Mouse (Mus musculus) limb, embryonic 11.5 days (tissue): ENCODE measurements around the gene Tob1. TPM values are rescaled to one million over a fixed set of nuclear protein-coding genes. Genes with fewer than 3 reads are reported as not detected.

ENCODE experiments used
- ATAC-seq: fragments of 200-750 bp; cut with Nextera tagmentation; 2 replicates; pipeline ENCODE4 v1.8.0; 2017; ENCODE audit warnings: low read depth; ENCODE audit not compliant: insufficient number of reproducible peaks, low FRiP score, low TSS enrichment
- DNase-seq: peaks from one replicate; pipeline ENCODE4 v3.0.0-alpha.2; 2015; ENCODE audit warnings: low spot score
- H3K27ac ChIP-seq: fragments of 300-500 bp; sonication (generic); replicated peaks from 2 replicates; pipeline ENCODE4 v1.5.1; 2014; ENCODE audit warnings: low read depth, mild to moderate bottlenecking, low read length
- H3K27me3 ChIP-seq: fragments of 300-500 bp; sonication (generic); 2 replicates; pipeline ENCODE4 v1.6.1; 2014; ENCODE audit warnings: mild to moderate bottlenecking, low read length, mixed read lengths; ENCODE audit not compliant: control insufficient read depth, insufficient read depth
- H3K36me3 ChIP-seq: fragments of 300-500 bp; sonication (generic); 2 replicates; pipeline ENCODE4 v1.6.1; 2014; ENCODE audit warnings: mild to moderate bottlenecking, low read length, moderate library complexity, mixed read lengths; ENCODE audit not compliant: control insufficient read depth, insufficient read depth
- H3K4me1 ChIP-seq: fragments of 300-500 bp; sonication (generic); 2 replicates; pipeline ENCODE4 v1.6.1; 2014; ENCODE audit warnings: low read length, mixed read lengths; ENCODE audit not compliant: control insufficient read depth, insufficient read depth
- H3K4me2 ChIP-seq: fragments of 300-500 bp; sonication (generic); 2 replicates; pipeline ENCODE4 v1.6.1; 2014; ENCODE audit warnings: low read depth, mild to moderate bottlenecking, moderate library complexity; ENCODE audit not compliant: severe bottlenecking
- H3K4me3 ChIP-seq: fragments of 300-500 bp; sonication (generic); 2 replicates; pipeline ENCODE4 v1.5.1; 2014; ENCODE audit warnings: low read depth, low read length
- H3K9ac ChIP-seq: fragments of 300-500 bp; sonication (generic); 2 replicates; pipeline ENCODE4 v1.6.1; 2014; ENCODE audit warnings: mild to moderate bottlenecking, low read length
- H3K9me3 ChIP-seq: fragments of 300-500 bp; sonication (generic); 2 replicates; pipeline ENCODE4 v1.6.1; 2016; ENCODE audit warnings: low read length; ENCODE audit not compliant: control insufficient read depth
- WGBS: fragments of 180-500 bp; shearing (Covaris S2); extraction: QIAGEN DNeasy Blood & Tissue Kit; methylation state at CpG from one replicate; pipeline ENCODE4 v1.1.7; 2014; 5-methylcytosine and 5-hydroxymethylcytosine counted together
- polyA plus RNA-seq: library from polyadenylated mRNA; unstranded; fragments of >200 nt; fragmentation: Nextera tagmentation; extraction: Ambion mirVana; gene quantifications from 2 replicates; pipeline ENCODE4 v1.2.1, GENCODE M21; 2014

Gene Tob1
- polyA plus RNA-seq, 1 experiment from 2014 or later, result 31.8 TPM

GRCm38 (mm10) chr11:94255733-94256132 lies 44.5 kb downstream of the Tob1 start:
- H3K9ac ChIP-seq, result no peak overlapping the region
- H3K27me3 ChIP-seq, result no peaks in the 10 kb centered on the region
- H3K4me3 ChIP-seq, result no peak overlapping the region
- H3K4me1 ChIP-seq, result no peaks in the 10 kb centered on the region
- H3K4me2 ChIP-seq, result no peak overlapping the region
- 74% methylated on average over 5 of the region's 5 CpGs for WGBS
- H3K27ac ChIP-seq, result no peak overlapping the region
- DNase-seq, result no peak
- no peaks in the 10 kb centered on the region for H3K36me3 ChIP-seq
- H3K9me3 ChIP-seq, result no peaks in the 10 kb centered on the region
- no peak for ATAC-seq

- no peaks in the 10 kb centered on the region for H3K27me3 ChIP-seq
- no peaks in the 10 kb centered on the region for H3K9me3 ChIP-seq
- WGBS, result 79% methylated on average over 14 of the region's 14 CpGs
- H3K4me2 ChIP-seq, result no peak overlapping the region
- no peak overlapping the region for H3K4me3 ChIP-seq
- H3K4me1 ChIP-seq, result no peaks in the 10 kb centered on the region
- no peak for ATAC-seq
- H3K9ac ChIP-seq, result no peak overlapping the region
- no peaks in the 10 kb centered on the region for H3K36me3 ChIP-seq
- DNase-seq, result no peak
- no peak overlapping the region for H3K27ac ChIP-seq
Observed at GRCm38 (mm10) chr11:94257987-94258386, 46.7 kb downstream of the Tob1 start.

GRCm38 (mm10) chr11:94259814-94260213 lies 48.6 kb downstream of the Tob1 start:
- Histone ChIP-seq H3K4me2 (no peak overlapping the region), H3K9ac (no peak overlapping the region), H3K27me3 (no peaks in the 10 kb centered on the region), H3K4me3 (no peak overlapping the region), H3K9me3 (no peaks in the 10 kb centered on the region), H3K36me3 (no peaks in the 10 kb centered on the region), H3K4me1 (peaks cover 4% of the 10 kb centered on the region), H3K27ac (no peak overlapping the region)
- no peak for ATAC-seq
- no peak for DNase-seq
- WGBS, result 76% methylated on average over 4 of the region's 4 CpGs

- ATAC-seq, result no peak
- Histone ChIP-seq H3K4me1 (peaks cover 7% of the 10 kb centered on the region), H3K27ac (no peak overlapping the region), H3K27me3 (no peaks in the 10 kb centered on the region), H3K4me2 (no peak overlapping the region), H3K4me3 (no peak overlapping the region), H3K9ac (no peak overlapping the region), H3K36me3 (no peaks in the 10 kb centered on the region), H3K9me3 (no peaks in the 10 kb centered on the region)
- WGBS, result 71% methylated on average over 6 of the region's 6 CpGs
- DNase-seq, result no peak
Observed at GRCm38 (mm10) chr11:94261585-94262370, 50.5 kb downstream of the Tob1 start.

Other genes starting within 250 kb of the Tob1 start
- gene Gm20390, start 243.2 kb upstream of the Tob1 start, polyA plus RNA-seq, result 488 and 505 TPM in 2 replicates
- 259 and 269 TPM in 2 replicates for gene Nme1, start 242.9 kb upstream of the Tob1 start, polyA plus RNA-seq
- gene Spag9, start 215.4 kb upstream of the Tob1 start, polyA plus RNA-seq, result 36.2 and 37.0 TPM in 2 replicates
- 5.3 and 8.0 TPM in 2 replicates for gene Wfikkn2, start 34.6 kb downstream of the Tob1 start, polyA plus RNA-seq
- 0.51 and 0.52 TPM in 2 replicates for gene Gm21885, start 70.4 kb downstream of the Tob1 start, polyA plus RNA-seq
- 123 and 125 TPM in 2 replicates for gene Luc7l3, start 110.5 kb downstream of the Tob1 start, polyA plus RNA-seq
- 24.1 and 25.8 TPM in 2 replicates for gene Ankrd40, start 116.5 kb downstream of the Tob1 start, polyA plus RNA-seq
- gene Abcc3, start 181.5 kb downstream of the Tob1 start, polyA plus RNA-seq, result 0.55 and 0.88 TPM in 2 replicates